Mouse (Mus musculus) lung, adult 2 months (tissue): ENCODE data around the gene Sbsn.

Source experiments
- CTCF ChIP-seq: fragments of 200-500 bp; IDR thresholded peaks from 2 replicates; pipeline ENCODE4 v1.5.1; 2011; ENCODE audit warnings: mild to moderate bottlenecking, low read length, control low read depth; ENCODE audit not compliant: insufficient read depth
- POLR2A ChIP-seq: fragments of 200-500 bp; IDR thresholded peaks from 2 replicates; pipeline ENCODE4 v1.6.1; 2011; ENCODE audit warnings: low read depth, mild to moderate bottlenecking, control low read depth, low read length, borderline replicate concordance; ENCODE audit errors: extremely low read depth

DNA sequence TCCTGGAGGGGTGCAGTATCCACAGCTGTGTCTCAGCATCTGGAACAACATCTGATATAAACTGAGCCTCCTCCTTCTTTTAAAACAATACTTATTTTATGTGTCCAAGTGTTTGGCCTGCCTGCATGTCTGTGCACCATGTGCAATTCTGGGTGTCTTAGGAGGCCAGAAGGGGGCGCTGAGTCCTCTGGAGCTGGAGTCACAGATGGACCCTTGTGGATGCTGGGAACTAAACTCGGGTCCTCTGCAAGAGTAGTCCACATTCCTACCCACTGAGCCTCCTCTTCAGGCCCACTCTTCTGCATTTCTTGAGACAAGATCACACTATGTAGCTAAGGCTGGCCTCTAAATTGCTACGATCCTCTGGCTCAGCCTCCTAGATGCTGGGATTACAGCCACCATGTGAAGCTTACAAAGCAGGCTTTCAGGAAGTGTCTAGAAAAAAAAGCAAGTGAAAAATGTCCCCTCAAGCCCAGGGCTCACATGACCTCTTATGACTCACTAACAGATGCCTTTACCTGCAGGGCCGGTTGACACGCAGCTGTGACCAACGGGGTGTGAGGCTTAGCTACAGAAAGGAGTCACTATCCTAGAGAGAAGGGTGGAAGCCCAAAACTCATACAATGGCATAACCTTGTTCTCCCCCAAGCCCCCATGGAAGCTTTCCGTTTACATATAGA, 3.6 kb upstream of the Sbsn start:
- TF ChIP-seq CTCF (no peak), POLR2A (no peak)
